Mouse (Mus musculus) retina, postnatal 7 days (tissue): ENCODE data around the gene Mlx.
"Not testable (repeated sequence)": the region's sequence is repeated elsewhere in the genome, so short reads cannot be mapped to it uniquely, and the experiment has no call there.

ENCODE experiments used
- DNase-seq: peaks from one replicate; pipeline ENCODE4 v3.0.0-alpha.2; 2012; ENCODE audit warnings: low read depth, low spot score

Mlx gene

DNA sequence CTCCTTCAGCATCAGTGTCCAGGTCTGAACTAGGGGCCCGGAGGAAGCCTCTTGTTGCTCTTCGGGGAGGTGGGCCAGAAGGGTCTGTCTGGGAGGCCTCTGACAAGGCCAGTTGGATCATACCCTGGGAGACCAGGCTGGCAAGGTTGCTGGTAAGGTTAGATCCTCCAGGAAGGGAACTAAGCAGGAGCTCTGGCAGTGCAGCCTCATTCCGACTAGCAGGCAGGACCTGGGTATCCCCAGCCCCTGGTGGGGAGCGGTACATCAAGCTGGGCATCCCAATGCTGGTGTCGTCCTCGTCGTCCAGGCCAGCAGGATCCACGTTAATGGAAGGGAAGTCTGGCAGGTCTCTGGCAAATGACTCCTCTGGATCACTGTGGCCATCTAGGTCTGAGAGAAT, 11.2 kb downstream of the Mlx start:
- no peak for DNase-seq

DNA sequence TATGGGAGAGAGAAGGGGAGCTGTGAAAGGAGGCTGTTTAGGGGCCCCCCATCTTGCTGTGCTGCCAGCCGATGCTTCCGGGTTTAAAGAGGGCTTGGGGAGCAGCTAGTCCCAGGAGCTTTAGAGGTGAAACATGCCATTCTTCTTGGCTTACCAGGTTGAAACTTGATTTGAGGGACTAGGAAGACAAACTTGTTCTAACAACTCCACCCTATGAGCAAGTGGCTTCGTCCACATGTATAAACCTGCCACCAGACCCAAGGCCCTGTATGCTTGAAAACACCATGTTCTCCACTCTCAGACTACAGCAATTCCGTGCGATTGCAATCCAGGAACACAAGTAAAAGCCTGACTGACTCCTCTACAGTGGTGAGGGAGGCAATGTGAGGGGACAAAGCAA, 15.9 kb downstream of the Mlx start:
- DNase-seq = no peak

DNA sequence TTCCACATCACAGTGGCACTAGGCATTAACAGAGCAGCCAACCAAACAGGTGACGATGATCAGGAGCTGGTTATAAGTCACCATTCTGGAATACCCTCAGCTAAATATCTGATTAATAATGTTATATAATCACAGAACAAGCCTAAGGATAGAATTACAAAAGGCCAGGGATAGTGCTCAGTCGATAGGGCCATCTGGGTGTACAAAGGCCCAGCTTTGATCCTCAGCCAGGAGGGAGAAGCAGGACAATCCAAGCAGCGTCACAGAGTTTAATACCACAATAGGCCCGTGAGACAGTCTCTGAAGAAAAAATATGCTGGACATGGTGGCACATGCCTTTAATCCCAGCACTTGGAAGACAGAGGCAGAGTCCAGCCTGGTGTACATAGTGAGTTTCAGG, 22.3 kb downstream of the Mlx start:
- DNase-seq = no peak

DNA sequence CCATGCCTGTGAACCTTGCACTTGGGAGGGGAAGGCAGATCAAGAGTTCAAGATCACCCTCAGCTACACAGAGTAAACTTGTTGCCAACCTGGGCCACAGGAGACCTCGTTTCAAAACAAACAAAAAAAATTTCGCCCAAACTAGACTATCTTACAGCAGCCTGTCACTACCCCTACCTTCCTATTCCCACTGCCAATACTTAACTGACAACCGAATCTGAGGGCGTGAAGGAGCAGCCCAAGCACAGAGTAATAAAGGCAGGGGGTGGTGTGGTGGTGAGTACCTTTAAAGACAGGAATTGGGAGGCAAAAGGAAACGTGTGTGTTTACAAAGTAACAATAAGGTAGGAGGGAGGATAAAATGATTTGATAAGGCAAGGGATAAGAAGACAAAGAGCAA, 23.6 kb downstream of the Mlx start:
- no peak for DNase-seq

DNA sequence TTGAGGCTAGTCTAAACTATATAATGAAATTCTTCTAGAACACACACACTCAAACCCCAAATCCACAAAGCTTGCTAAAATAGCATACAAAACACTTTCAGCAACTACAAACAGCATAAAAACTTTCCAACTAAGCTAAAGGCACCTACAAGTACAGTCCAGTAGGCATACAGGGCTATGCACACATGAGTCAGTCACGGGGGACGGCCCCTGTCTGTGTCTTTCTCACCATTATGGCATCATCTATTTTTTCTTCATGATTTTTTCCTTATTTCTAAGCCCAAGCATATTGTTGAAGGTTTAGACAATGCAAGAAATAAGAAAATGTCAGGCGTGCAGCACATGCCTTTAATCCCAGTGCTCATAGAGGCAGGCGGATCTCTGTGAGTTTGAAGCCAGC, 24.1 kb downstream of the Mlx start:
- no peak for DNase-seq

DNA sequence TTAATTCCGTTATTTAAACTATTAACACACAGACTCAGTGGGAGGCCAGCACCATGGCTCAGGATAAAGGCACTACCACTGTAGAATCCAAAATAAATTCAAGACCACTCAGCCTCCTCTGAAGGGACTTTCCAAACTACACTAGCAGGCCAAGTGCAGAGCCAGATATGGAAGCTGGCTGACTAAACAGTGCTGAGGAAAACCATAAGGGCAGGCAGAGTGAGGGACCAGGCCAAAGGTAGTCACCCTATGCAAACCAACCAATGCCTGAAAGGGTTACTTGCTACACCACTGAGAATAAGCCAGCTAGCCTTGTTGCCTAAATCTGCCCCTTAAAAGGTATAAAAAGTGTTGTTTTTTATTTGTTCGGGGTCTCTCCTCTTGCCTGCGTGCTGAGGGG, 25.1 kb downstream of the Mlx start:
- DNase-seq = no peak

DNA sequence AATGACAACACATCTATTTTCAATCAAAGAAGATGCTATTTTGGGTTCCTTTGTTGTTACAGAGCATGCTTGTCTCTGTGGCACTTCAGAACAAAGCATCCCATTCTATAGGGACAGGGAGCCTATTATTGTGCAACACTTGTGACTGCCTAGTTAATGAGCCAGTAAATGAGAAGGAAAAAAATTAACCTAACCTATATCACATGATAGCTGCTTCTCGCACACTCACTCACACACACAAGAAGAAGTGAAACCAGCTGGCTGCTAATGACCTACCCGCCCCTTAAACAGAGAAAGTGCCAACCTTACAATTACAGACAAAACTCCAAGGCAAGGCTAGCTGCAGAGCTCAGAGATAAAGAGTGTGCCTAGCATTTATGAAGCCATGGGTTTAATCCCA, 28.5 kb downstream of the Mlx start:
- no peak for DNase-seq

DNA sequence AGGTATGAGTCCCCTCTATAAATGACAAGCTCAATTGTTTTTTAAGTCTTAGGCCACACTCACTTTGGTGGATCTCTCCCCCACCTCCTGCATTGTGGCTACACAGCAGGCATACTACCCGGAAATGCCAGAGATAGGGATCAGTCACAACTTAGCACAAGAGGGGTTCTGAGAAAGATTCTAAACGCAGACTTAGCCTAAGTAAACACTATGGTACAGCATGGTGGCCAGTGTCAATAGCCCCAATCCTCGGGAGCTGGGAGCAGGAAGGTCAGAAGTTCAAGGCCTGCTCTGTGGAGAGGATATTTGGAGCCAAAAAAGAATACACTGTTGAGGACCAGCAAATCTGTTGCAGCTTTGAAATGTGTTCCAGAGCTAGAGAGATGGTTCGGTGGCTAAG, 31.0 kb downstream of the Mlx start:
- DNase-seq = no peak

DNA sequence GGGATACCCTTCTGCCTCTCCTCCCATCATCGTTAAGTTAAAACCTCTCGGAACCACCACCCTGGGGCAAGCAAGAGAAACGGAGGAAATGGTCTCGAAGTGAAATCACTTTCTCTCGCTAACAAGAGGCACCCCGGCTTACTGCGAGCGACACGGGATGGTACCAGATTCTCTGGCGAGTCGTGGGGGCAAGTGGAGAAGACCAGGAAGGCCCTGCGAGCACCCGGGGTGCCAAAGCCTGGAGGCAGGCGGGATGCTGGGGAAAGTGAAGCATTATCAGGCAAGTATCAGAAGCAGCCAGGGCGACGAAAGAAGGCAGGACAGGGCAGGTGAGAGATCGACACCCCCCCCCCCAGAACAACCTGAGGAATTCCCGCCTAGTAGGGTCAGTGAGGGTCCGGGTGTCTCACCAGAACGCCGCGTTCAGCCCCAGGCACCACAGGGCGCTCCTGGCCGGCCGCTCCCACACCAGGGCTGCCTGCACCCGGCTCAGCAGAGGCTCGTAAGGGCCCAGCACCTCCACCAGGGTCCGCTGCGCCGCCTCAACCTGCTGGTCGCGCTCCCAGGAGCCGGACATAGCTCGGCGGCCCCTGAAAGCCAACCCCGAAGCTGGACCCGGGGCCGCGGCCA, 32.2 kb downstream of the Mlx start:
- DNase-seq = peak; percentile 27

DNA sequence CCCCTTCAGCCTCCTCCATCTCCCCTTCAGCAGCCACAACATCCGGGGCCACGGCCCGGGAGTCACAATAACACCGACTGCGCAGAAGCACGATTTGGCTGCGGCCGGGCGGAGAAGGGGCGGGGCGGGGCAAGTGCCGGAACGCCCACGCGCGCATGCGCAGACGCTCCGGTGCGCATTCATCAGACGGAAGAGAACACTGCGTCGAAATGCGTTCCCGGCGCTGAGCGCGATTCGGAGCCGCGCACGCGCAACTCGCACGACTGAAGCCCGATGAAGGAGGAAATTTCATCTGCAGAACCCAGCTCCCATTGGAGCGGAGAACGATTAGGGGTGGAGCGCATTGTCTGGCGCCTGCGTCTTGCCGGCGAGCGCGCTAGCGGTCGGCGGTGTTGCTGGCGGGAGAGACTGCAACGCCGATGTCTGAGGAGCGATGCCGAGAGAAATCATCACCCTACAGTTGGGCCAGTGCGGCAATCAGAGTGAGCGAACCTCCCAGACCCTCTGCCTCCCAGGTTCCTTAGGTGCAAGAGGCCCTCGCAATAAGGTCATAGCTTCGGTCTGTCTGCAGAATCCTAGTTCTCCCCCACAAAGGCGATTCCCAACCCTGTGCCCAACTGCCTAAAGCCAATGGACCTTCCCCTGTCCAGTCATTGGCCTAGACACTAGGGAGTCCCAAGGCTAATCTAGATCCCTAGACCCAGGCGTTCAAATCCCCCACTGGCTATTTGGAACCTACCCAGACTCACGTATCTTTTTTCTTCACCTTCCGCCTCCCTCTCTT, 32.9 kb downstream of the Mlx start, which contains the start of the genes Retreg3 and Tubg1:
TSS of gene Retreg3 (minus strand) at position 133 of the 784 bp plus-strand sequence.
TSS of gene Tubg1 (plus strand) at position 178 of the 784 bp plus-strand sequence.
- DNase-seq = peak; percentile 99

DNA sequence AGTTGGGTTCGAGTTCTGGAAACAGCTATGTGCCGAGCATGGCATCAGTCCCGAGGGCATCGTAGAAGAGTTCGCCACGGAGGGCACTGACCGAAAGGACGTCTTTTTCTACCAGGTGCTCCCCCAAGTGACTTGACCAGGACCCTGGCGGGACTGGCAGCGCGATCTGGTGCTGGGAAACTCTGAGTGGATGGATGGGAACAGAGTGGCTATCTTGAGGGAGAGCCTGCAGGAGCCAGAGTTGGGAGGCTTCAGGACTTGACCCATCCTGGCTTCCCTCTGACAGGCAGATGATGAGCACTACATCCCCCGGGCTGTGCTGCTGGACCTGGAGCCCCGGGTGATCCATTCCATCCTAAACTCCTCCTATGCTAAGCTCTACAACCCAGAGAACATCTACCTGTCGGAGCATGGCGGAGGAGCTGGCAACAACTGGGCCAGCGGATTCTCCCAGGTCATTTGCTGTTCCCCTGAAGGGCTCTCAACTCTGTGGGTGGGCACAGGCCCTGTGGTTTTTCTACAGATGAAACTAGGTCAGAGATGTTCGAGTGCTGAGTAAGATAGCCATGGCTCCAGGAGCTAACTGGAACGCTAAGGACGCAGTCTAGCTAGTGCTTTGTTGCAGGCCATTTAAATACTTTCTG, 33.6 kb downstream of the Mlx start:
- DNase-seq = no peak

DNA sequence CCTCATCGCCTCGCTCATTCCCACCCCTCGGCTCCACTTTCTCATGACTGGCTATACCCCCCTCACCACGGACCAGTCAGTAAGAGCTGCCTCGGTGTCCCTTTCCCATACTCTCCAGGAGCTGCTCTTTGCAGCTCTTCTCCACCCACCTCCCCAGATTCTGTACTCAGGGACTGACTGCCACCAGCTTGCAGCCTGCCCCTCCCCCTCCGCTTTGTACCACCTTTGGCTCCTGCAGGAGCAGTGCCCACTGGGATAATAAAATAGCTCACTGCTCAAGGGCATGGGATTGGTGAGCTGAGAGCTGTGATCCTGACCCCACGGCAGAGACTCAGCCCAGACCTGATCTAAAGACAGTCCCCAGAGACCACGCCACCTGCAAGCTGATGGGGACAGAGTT, 37.4 kb downstream of the Mlx start:
- DNase-seq = not testable (repeated sequence)

DNA sequence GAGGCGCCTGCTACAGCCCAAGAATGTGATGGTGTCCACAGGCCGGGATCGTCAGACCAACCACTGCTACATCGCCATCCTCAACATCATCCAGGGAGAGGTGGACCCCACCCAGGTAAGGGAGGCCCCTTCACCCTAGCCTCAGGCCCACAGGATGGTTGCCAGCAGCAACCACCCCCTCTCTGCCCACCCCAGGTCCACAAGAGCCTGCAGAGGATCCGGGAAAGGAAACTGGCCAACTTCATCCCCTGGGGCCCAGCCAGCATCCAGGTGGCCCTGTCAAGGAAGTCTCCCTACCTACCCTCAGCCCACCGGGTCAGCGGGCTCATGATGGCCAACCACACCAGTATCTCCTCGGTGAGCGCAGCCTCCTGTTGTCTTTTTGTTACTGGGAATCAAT, 37.9 kb downstream of the Mlx start:
- not testable (repeated sequence) for DNase-seq

DNA sequence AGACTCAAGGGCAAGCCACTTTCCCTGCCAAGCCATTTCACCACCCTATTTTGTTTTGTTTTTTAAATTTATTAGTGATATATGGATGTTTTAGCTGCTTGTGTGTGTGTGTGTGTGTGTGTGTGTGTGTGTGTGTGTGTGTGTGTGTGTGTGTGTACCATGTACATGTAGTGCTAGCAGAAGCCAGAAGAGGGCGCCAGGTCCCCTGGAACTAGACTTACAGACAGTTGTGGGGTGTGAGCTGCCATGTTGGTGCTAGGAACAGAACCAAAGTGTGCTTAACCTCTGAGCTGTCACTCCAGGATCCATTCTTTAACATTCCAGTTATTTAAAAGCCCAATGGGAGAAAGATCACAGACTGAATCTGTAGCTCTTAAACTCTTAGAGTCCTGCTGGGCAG, 40.0 kb downstream of the Mlx start:
- DNase-seq = no peak

DNA sequence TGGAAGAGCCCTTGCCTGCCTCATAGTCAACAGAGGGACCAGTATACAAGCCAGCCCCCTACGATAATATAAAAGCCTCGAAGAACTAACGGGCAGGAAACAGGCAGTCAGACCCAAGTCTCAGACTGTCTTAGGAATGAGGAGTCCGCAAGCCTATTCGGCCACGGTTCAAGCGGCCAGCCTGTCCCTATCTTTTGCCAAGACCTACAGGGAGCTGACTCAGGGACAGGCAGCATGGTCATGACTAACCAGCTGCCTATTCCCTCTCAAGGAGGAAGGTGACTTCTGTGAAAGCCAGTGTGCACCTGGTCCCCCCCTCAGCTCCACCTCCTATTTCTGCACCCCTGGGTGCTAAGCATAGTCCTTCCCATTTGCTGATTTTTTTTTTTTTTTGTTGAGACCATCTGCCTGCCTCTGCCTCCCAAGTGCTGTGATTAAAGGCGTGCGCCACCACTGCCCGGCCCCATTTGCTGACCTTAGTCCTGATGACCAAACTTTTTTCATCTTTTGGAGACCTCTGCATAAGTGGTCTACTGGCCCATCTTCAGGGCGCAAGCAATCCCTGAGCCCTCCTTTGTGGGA, 42.0 kb downstream of the Mlx start:
- no peak for DNase-seq

DNA sequence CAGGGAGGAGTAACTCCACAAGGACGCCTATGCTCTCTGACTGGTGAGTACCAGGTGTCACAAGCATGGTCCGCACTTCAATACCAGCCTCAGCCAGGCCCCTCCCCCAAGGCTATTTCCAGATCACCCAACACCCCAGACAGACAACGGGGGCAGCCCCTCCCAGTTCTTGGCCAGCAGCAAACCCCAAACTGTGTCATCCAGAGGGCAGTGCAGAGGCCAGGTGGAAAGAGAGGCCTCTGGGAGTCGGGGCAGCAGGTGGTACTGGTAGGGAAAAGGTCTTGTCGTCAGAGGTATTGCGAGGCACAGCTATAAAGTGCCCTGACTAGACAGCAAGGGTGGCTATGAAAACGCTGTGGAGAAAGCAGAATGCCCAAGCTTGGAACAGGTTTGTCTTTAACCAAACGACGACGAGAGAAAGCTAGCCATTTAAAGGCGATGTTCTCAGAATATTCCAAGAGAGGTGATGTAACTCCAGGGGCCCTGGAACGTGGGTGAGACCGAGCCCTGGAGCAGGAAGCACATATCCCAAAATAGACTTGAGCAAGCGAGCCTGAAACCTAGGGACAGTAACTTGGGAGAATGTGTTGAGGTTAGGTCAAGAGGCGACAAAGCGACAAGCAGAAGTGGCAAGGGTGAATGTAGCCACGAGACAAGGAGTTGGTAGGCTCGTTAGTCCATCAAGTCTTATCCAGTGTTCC, 43.1 kb downstream of the Mlx start:
- DNase-seq = no peak

DNA sequence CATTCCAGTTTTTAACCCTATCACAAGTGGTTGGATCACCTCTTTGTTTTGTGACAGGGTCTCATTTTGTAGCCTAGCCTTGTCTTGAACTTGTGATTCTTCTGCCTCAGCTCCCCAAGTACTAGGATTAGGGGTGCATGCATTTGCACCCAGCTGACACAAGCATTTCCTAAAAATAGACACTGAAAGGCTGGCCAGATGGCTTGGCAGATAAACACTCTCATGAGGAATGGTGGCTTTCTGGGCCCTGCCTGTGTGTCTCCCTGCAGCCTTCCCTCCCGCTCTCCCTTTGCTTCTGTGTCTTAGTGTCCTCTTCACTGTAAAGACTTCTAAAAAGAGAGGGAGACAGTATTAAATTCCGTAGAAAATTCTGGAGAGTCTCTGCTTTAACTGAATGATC, 44.1 kb downstream of the Mlx start:
- no peak for DNase-seq

DNA sequence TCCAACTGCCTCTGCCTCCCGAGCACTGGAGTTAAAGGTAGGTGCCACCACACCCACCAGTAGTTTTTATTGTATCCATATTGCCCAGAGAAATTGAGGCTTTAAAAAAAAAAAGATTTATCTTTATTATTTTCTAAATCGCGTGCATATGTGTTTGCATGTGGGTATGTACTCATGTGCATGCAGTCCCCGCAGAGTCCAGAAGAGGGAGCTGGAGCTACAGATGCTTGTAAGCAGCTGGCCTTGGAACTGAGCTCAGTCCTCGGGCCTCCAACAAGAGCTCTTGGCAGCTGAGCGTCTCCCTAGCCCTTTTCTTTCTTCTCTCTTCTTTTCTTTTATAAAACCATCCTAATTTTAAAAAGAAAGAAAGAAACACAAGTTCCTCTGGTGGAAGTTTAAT, 44.6 kb downstream of the Mlx start:
- DNase-seq = peak; percentile 41

DNA sequence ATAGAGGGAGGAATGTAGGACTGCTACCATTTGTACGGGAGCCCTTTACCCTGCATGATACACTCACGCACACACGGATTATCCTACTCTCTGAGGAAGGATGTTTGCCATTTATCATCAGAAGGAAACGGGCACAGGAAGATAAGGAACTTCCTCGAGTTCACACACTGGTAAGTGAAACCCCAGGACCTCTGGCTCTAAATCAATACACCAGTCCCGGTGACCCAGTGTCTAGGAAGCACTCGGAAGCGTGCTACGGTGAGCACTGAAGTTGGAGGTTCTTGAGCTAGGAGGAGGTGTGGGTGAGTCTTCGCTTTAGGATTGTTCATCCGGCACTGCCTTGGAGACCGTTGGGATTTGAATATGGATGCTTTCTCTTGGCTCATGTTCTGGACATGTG, 46.0 kb downstream of the Mlx start:
- DNase-seq = no peak

DNA sequence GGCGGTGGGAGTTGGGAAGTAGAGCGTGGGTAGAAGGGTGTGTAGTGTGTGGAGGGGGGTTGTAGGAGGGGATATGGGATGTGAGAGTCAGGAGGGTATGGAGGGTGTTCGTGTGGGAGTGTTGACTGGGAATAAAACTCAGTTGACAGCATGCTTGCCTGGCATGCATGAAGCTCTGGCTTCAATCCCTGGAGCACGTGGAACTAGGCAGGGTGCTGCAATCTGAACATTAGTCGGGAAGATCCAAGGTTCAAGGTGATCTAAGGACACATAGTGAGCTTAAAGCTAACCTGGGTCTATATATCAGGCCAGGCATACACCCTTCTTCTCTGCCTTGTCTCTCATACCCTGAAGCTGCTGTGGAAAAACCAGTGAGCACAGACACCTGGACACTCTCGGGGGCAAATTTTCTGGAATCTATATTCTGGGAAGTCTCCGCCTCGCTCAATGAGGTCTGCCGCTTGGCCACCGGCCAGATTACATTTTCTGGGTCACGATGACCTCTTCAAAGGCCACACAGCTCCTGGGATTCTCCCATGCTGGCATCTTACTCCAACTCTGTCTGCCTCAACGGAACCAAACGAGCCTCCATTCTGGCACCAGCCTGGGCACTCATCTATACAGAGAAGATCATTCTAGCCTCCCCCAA, 47.3 kb downstream of the Mlx start:
- no peak for DNase-seq

DNA sequence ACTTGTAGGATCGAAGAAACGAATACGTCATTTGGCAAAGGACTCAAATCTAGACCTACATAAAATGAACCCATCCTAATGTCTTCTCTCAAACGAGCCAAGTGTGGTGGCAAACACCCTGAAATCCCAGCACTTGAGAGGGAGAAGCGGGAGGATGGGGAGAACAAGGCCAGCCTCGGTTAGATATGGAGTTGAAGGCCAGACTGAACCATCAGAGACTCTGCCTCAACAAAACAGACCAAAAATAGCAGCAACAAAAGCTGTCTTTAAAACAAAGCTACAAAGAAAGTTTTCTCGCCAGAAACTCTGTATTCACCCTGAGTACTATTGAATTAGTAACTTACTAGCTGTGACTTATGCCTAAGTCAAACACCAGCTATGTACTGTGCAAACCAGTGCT, 49.9 kb downstream of the Mlx start:
- DNase-seq = no peak
